Mouse (Mus musculus): Measurements from ENCODE around the gene Sik1.

Sik1 gene

DNA sequence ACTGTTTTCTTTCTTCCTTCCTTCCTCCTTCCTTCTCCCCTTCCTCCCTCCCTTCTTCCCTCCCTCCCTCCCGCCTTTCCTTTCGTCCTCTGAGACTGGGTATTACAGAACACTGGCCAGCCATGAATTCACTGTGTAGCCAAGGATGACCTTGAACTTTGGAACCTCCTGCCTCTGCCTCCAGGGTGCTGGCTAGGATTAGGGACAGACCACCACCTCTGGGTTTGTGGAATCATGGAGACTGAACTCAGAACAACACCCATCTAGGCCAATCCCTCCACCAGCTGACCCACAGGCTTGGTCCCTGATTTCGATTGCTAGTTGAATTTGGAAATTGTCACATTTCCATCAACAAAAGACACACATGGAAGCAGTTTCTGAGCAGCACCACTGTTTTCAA lies 49.1 kb downstream of the Sik1 start:
- no peak for DNase-seq (ENCODE audit: low spot score)

DNA sequence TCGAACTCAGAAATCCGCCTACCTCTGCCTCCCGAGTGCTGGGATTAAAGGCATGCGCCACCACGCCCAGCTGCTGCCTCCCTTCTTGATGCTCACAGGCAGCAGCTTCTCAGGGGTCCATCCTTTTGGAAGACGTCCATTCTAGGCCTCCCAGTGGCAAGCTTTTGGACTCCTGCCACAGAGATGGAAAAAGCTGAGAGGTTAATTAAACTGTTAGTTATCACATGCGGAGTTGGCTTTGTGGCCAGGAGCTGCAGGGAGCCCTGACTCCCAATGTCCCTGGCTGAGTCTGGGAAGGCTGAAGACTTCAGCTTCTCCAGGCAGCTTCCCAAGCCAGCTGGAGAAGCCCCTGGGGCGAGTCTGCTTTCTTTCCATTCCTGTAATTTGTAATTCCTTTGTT lies 49.6 kb downstream of the Sik1 start:
- no peak for DNase-seq (ENCODE audit: low spot score)

DNA sequence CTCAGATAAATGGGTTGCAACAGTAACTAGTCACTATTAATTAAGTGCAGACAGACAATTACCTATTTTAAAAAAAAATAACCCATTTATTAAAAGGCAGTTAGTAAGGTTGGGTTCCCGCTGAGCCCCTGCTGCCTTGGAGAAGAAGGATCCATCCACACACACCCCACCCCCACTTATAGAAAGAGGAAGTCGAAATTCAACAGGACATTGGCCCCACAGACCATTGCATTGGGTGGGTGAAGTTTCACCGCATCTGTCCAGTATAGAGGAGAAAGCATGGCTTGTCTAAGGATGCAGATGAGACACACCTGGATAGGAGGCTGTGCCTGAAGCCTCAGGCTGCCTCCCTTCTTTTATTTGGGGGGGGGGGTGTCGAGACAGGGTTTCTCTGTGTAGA lies 50.0 kb downstream of the Sik1 start:
- DNase-seq (ENCODE audit: low spot score), result no peak

DNA sequence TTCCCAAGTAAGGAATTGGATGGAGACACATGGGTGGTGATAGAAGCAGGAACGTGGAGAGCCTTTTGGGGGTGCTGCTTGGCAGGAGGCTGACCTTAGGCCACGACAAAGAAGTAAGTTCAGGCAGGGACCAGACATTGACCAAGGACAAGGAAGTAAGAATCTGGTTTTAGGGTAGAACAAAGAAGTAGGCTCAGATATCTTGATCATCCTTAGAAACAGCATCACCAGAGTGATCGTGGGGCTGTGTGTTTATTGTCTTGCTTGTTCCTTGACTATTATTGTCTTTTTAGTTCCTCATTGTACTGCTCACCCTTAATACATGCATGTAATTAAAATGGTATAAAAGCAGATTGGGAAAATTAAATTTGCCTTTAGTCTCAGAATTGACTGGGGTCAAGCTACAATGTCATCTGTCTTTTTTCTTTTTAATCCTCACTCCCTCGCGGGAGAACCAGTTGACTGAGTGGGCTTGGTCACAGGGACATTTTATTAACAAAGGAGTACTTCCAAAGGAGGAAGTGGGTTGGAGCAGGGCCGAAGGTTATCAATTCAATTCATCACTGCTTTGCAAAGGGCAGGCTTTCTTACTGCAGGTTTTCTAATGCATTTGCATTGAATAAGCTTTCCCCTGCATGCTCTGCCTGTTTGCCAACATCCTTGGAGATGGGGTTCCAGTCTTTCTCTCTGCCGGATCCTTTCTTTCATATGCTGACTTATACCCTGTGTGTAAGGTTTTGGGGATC lies 53.2 kb downstream of the Sik1 start:
- DNase-seq (ENCODE audit: low spot score), result no peak

DNA sequence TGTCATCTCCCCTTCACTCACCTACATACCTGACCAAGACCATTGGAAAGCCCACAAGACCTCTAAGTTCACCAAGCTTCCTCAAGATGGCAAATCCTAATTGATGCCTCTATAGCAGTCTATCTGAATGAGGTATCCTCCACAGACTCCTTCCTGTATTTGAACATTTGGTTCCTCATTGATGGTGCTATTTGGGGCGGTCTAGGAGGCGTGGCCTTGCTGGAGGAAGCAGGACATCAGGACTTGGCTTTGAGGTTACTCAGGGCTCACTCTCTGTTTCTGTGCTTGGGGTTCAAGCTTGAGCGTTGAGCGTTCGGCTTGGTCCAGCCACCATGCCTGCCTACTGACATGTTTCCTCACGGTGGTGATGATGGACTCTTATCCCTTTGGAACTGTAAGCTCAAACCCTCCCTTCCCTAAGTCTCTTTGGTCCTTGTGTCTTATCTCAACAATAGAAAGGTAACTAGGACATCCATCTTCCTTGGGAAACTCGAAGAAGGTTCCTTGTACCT lies 54.7 kb downstream of the Sik1 start:
- no peak for DNase-seq (ENCODE audit: low spot score)

DNA sequence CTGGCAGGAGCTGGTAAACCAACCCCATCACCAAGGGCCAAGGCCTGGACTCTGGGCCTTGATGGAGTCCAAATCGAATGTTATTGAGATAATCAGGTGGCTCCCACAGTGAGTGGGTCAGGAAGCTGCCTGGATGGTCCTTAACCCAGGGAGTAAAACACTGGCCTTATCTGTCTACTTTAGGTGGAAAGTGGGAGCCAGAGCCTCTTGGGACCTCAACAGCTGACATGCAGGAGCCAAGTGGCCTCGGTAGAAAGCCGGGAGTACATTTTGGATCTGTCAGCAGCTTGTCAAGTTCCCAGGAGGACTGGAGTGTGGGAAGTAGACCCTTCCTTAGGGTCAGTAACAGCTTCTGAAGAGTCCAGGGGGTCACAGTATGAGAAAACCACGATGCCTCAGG lies 59.7 kb downstream of the Sik1 start:
- DNase-seq (ENCODE audit: low spot score), result no peak
